Mouse (Mus musculus) liver, postnatal 0 days (tissue): ENCODE measurements around the gene Rmnd5a. TPM values are rescaled to one million over a fixed set of nuclear protein-coding genes. Genes with fewer than 3 reads are reported as not detected.

Experiments used
- ATAC-seq: fragments of 200-750 bp; cut with Nextera tagmentation; 2 replicates; pipeline ENCODE4 v1.8.0; 2017; ENCODE audit warnings: mild to moderate bottlenecking, moderate library complexity
- DNase-seq: peaks from one replicate; pipeline ENCODE4 v3.0.0-alpha.2; 2016
- H3K27ac ChIP-seq: fragments of 300-500 bp; sonication (generic); 2 replicates; pipeline ENCODE4 v1.5.1; 2014; ENCODE audit warnings: antibody characterized with exemption, moderate library complexity, mild to moderate bottlenecking, low read depth
- H3K27me3 ChIP-seq: fragments of 300-500 bp; sonication (generic); 2 replicates; pipeline ENCODE4 v1.6.1; 2014; ENCODE audit warnings: low read length, control low read depth, mixed read lengths; ENCODE audit not compliant: insufficient read depth
- H3K36me3 ChIP-seq: fragments of 300-500 bp; sonication (generic); replicated peaks from 2 replicates; pipeline ENCODE4 v1.6.1; 2014; ENCODE audit warnings: mild to moderate bottlenecking, control low read depth, low read length, moderate library complexity, mixed read lengths; ENCODE audit not compliant: insufficient read depth
- H3K4me1 ChIP-seq: fragments of 300-500 bp; sonication (generic); 2 replicates; pipeline ENCODE4 v1.6.1; 2014; ENCODE audit warnings: antibody characterized with exemption, mild to moderate bottlenecking, control low read depth; ENCODE audit not compliant: insufficient read depth
- H3K4me2 ChIP-seq: fragments of 300-500 bp; sonication (generic); 2 replicates; pipeline ENCODE4 v1.6.1; 2014; ENCODE audit warnings: low read depth, mild to moderate bottlenecking, low read length, moderate library complexity, mixed read lengths
- H3K4me3 ChIP-seq: fragments of 300-500 bp; sonication (generic); 2 replicates; pipeline ENCODE4 v1.5.1; 2014; ENCODE audit warnings: low read depth, low read length
- H3K9ac ChIP-seq: fragments of 300-500 bp; sonication (generic); replicated peaks from 2 replicates; pipeline ENCODE4 v1.6.1; 2014; ENCODE audit warnings: mild to moderate bottlenecking, moderate library complexity
- H3K9me3 ChIP-seq: fragments of 300-500 bp; sonication (generic); 2 replicates; pipeline ENCODE4 v1.6.1; 2016; ENCODE audit warnings: mild to moderate bottlenecking, control low read depth, low read length, mixed read lengths
- CTCF ChIP-seq: sonication (generic); IDR thresholded peaks from 2 replicates; pipeline ENCODE4 v1.5.1; 2016; ENCODE audit warnings: antibody characterized with exemption, low read depth
- EP300 ChIP-seq: IDR thresholded peaks from 2 replicates; pipeline ENCODE4 v1.6.1; 2016; ENCODE audit warnings: antibody characterized with exemption, low read depth, mild to moderate bottlenecking
- WGBS: fragments of 180-500 bp; shearing (Covaris S2); extraction: QIAGEN DNeasy Blood & Tissue Kit; methylation state at CpG from one replicate; pipeline ENCODE4 v1.1.7; 2014; ENCODE audit not compliant: insufficient replicate concordance; 5-methylcytosine and 5-hydroxymethylcytosine counted together
- polyA plus RNA-seq: library from polyadenylated mRNA; unstranded; fragments of >200 nt; fragmentation: Nextera tagmentation; extraction: Ambion mirVana; gene quantifications from 2 replicates; pipeline ENCODE4 v1.2.1, GENCODE M21; 2015

The Rmnd5a gene
- polyA plus RNA-seq, 1 experiment from 2014 or later: 6.3 TPM

DNA sequence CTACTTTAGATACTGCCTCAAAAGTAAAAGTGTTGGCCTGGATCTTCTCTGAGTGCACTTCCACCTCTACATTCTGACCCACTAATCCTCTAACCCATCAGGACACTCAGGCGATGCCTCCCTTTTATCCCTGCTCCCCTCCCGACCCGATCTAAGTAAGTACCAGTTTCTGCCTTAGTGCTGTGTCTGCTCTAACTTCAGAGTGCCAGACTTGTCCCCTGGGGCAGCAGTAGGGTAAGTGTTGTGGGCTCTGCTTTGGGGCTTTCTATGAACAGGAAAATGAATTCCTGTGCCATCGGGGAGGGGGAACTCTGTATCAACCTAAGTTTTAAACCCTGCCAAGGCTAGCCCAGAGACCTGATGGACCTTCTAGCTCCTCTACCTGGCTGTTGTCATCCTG, 80.2 kb downstream of the Rmnd5a start:
- 70% methylated on average over 4 of the region's 4 CpGs for WGBS
- H3K4me1 ChIP-seq: no peaks in the 10 kb centered on the region
- no peak overlapping the region for H3K4me3 ChIP-seq
- no peaks in the 10 kb centered on the region for H3K27me3 ChIP-seq
- DNase-seq (no peak), ATAC-seq (no peak)
- H3K36me3 ChIP-seq: no peaks in the 10 kb centered on the region
- no peaks in the 10 kb centered on the region for H3K9me3 ChIP-seq
- no peak overlapping the region for H3K27ac ChIP-seq
- TF ChIP-seq CTCF: no peak
- TF ChIP-seq EP300: no peak
- no peak overlapping the region for H3K4me2 ChIP-seq
- H3K9ac ChIP-seq: no peak overlapping the region

- no peaks in the 10 kb centered on the region for H3K9me3 ChIP-seq
- no peak overlapping the region for H3K9ac ChIP-seq
- H3K4me3 ChIP-seq: no peak overlapping the region
- H3K27ac ChIP-seq: no peak overlapping the region
- H3K27me3 ChIP-seq: no peaks in the 10 kb centered on the region
- DNase-seq (no peak), ATAC-seq (no peak)
- TF ChIP-seq CTCF (no peak), EP300 (no peak)
- 70% methylated on average over 7 of the region's 7 CpGs for WGBS
- no peak overlapping the region for H3K4me2 ChIP-seq
- no peaks in the 10 kb centered on the region for H3K4me1 ChIP-seq
- no peaks in the 10 kb centered on the region for H3K36me3 ChIP-seq
These were observed 82.9 kb downstream of the Rmnd5a start for GRCm38 (mm10) chr6:71357493-71357892.

GRCm38 (mm10) chr6:71353722-71354121, 86.7 kb downstream of the Rmnd5a start:
- no peaks in the 10 kb centered on the region for H3K27me3 ChIP-seq
- no peak for ATAC-seq
- H3K27ac ChIP-seq: no peak overlapping the region
- H3K4me2 ChIP-seq: no peak overlapping the region
- H3K9me3 ChIP-seq: no peaks in the 10 kb centered on the region
- H3K9ac ChIP-seq: no peak overlapping the region
- H3K4me1 ChIP-seq: no peaks in the 10 kb centered on the region
- 59% methylated on average over 2 of the region's 2 CpGs for WGBS
- no peak for DNase-seq
- TF ChIP-seq CTCF (no peak), EP300 (no peak)
- H3K36me3 ChIP-seq: no peaks in the 10 kb centered on the region
- no peak overlapping the region for H3K4me3 ChIP-seq

GRCm38 (mm10) chr6:71352866-71353427, 87.5 kb downstream of the Rmnd5a start:
- DNase-seq (no peak), ATAC-seq (no peak)
- WGBS: 69% methylated on average over 10 of the region's 10 CpGs
- Histone ChIP-seq H3K27me3 (no peaks in the 10 kb centered on the region), H3K36me3 (no peaks in the 10 kb centered on the region), H3K4me2 (no peak overlapping the region), H3K9ac (no peak overlapping the region), H3K4me3 (no peak overlapping the region), H3K27ac (no peak overlapping the region), H3K4me1 (no peaks in the 10 kb centered on the region), H3K9me3 (no peaks in the 10 kb centered on the region)
- no peak for TF ChIP-seq EP300
- no peak for TF ChIP-seq CTCF

GRCm38 (mm10) chr6:71352201-71352600, 88.2 kb downstream of the Rmnd5a start:
- Histone ChIP-seq H3K4me1 (no peaks in the 10 kb centered on the region), H3K27ac (no peak overlapping the region), H3K27me3 (no peaks in the 10 kb centered on the region), H3K9me3 (no peaks in the 10 kb centered on the region), H3K36me3 (no peaks in the 10 kb centered on the region), H3K9ac (no peak overlapping the region), H3K4me3 (no peak overlapping the region), H3K4me2 (no peak overlapping the region)
- ATAC-seq (no peak), DNase-seq (no peak)
- WGBS: 77% methylated on average over 6 of the region's 6 CpGs
- TF ChIP-seq EP300: no peak
- no peak for TF ChIP-seq CTCF

DNA sequence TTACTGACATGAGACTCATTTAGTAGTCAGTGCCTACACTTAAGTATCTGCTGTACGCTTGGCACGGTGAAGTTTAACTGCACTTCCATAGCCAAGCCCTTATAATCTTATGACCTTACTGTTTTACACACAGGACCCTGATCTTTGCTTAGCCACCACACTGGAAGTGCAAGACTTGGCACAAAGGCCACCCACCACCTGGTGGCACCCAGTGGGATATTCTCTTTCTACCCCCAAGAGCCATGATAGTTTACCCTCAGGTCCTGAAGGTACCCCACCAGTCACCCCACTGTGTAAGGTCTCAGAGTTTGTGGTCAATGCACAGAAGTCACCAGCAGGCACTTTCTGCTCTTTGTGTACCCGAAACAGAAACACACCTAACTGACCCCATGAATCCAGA, 89.2 kb downstream of the Rmnd5a start:
- H3K4me2 ChIP-seq: no peak overlapping the region
- H3K4me1 ChIP-seq: no peaks in the 10 kb centered on the region
- no peaks in the 10 kb centered on the region for H3K9me3 ChIP-seq
- no peak overlapping the region for H3K9ac ChIP-seq
- H3K27me3 ChIP-seq: no peaks in the 10 kb centered on the region
- no peaks in the 10 kb centered on the region for H3K36me3 ChIP-seq
- ATAC-seq (no peak), DNase-seq (no peak)
- no peak for TF ChIP-seq EP300
- TF ChIP-seq CTCF: no peak
- no peak overlapping the region for H3K27ac ChIP-seq
- 78% methylated on average over 3 of the region's 3 CpGs for WGBS
- no peak overlapping the region for H3K4me3 ChIP-seq

- Histone ChIP-seq H3K9me3 (no peaks in the 10 kb centered on the region), H3K4me1 (no peaks in the 10 kb centered on the region), H3K4me3 (no peak overlapping the region), H3K27me3 (no peaks in the 10 kb centered on the region), H3K4me2 (no peak overlapping the region), H3K36me3 (no peaks in the 10 kb centered on the region), H3K9ac (no peak overlapping the region), H3K27ac (no peak overlapping the region)
- TF ChIP-seq CTCF: no peak
- no peak for TF ChIP-seq EP300
- DNase-seq (no peak), ATAC-seq (no peak)
- 93% methylated on average over 9 of the region's 9 CpGs for WGBS
These were observed 92.4 kb downstream of the Rmnd5a start for GRCm38 (mm10) chr6:71348006-71348405.
